Mouse (Mus musculus): ENCODE results near the gene Gm21988.

Gene Gm21988

GRCm38 (mm10) chr11:70239541-70240279 lies at the start of gene Gm21988, which contains the start of gene Rnasek:
Gene Gm21988 (minus strand): TSS chr11:70239830.
Gene Rnasek (minus strand): TSS chr11:70239842.
- in situ Hi-C loops (cut with MboI; ENCODE audit: low sequenced_read_pairs): no loop called here

DNA sequence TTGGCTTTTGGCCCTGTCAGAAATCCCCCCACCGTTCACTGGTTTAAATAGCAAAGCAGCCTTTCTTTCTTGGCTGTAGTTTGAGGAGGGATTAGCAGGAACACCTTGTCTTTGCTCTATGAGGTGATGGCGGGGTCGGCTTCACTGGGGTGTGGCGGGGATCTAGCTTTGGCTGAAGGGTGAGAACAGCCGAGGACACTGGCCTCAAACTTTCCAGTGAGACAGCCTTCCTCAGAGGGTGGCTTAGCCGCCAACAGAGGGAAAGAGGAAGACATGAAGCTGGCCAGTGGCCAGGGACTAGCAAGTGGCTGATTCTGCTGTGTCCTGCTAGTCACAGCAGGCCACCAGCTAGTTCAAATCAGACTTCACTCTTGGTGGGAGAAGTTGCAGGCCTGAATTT lies 49.6 kb upstream of the Gm21988 start:
- in situ Hi-C loops (cut with MboI; ENCODE audit: low sequenced_read_pairs): no loop called here

DNA sequence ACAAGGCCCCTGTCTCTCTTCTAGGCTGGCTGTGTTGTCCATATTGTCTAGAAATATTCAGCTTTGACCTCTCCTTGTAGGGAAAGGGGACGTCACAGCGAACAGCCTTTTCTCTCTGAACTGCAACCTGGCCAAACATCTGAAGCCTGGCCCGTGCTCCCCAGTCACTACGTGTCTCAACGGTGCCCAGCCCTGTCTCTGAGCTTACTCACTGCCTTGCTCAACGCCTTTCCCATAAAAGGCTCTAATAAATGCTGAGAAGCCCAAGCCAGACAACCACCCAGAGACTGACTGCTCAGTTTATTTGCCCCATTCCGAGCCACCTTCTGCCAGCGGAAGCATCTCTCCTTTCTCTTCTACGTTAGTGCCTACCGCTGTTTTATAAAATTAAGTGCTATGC lies 48.5 kb upstream of the Gm21988 start:
- in situ Hi-C loops (cut with MboI; ENCODE audit: low sequenced_read_pairs): no loop called here

GRCm38 (mm10) chr11:70285686-70286085 lies 46.1 kb upstream of the Gm21988 start:
- in situ Hi-C loops (cut with MboI; ENCODE audit: low sequenced_read_pairs): no loop called here

DNA sequence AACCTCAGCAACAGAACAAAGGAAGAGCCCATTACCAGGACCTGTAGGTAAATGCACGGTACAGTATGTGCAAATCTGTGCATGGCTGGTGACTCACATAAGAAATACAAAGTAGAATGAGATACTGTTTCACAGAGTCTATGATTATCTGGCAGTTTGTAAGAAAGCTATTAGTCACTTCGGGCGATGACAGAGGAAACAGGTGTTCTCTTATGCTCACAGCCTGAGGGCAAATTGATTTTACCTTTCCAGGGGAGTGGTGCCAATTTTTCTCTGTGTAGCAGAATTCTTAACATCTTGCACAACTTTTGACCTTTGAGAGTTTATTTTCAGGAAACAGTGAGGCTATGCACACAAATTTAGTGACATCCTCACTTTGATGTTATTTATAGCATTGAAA lies 45.1 kb upstream of the Gm21988 start:
- in situ Hi-C loops (cut with MboI; ENCODE audit: low sequenced_read_pairs): no loop called here

- in situ Hi-C loops (cut with MboI; ENCODE audit: low sequenced_read_pairs): no loop called here
Measured at GRCm38 (mm10) chr11:70283666-70284065, 44.0 kb upstream of the Gm21988 start.

- in situ Hi-C loops (cut with MboI; ENCODE audit: low sequenced_read_pairs): no loop called here
Measured at GRCm38 (mm10) chr11:70280441-70280840, 40.8 kb upstream of the Gm21988 start.

- in situ Hi-C loops (cut with MboI; ENCODE audit: low sequenced_read_pairs): no loop called here
Measured at GRCm38 (mm10) chr11:70278961-70279360, 39.3 kb upstream of the Gm21988 start.

DNA sequence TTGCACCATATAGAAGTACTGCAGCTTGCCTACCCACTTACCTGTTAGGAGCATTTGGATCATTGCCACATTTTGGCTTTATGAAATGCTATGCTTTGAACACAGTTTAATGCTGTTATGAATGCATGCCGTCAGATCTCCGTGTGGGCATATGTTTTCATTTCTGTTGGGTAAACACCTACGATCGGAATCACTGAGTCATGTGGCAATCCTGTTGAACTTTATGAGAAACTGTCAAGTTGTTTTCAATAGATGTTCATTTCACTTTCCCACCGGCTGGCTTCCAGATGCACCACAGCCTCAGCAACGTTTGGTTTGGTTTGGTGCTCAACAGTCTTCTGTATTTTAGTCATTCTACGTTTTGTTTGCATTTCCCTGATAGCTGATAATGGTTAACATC lies 32.0 kb upstream of the Gm21988 start:
- in situ Hi-C loops (cut with MboI; ENCODE audit: low sequenced_read_pairs): no loop called here

DNA sequence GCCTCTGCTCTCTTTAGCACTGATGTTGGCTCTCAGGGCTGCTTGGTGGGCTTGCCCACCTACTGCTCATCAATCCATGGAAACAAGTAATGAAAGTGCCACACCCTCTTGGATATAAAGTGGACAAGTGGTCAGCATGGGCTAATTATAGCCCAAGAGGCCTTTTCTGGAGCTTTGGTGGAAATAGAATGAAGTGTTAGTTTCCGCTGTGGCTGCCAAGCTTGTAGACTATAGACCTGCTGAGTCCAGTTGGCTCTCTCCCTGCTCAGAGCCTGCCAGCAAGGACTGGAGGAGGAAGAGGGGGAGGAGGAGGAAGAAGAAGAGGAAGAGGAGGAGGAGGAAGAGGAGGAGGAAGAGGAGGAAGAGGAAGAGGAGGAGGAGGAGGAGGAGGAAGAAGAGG lies 26.8 kb upstream of the Gm21988 start:
- in situ Hi-C loops (cut with MboI; ENCODE audit: low sequenced_read_pairs): no loop called here

GRCm38 (mm10) chr11:70265819-70266218 lies 26.2 kb upstream of the Gm21988 start:
- in situ Hi-C loops (cut with MboI; ENCODE audit: low sequenced_read_pairs): no loop called here

GRCm38 (mm10) chr11:70265252-70265651 lies 25.6 kb upstream of the Gm21988 start:
- in situ Hi-C loops (cut with MboI; ENCODE audit: low sequenced_read_pairs): no loop called here

DNA sequence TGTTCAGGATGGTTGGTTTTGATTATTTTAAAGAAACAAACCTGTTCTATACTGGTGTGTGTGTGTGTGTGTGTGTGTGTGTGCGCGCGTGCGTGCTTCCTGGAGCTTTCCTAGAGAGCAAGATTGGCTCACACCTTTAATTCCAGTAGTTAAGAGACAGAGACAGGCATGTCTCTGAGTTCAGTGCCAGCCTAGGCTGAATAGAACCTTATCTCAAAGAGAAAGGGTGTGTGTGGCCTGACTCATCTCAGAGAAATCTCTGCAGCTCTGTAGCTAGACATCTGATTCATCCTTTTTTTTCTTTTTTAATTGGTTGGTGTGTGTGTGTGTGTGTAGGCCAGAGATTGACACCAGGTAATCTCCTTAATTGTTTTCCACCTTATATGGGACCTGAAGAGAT lies 19.4 kb upstream of the Gm21988 start:
- in situ Hi-C loops (cut with MboI; ENCODE audit: low sequenced_read_pairs): no loop called here

GRCm38 (mm10) chr11:70254931-70255531 lies 15.4 kb upstream of the Gm21988 start, which contains the start of gene Alox12:
Gene Alox12 (minus strand): TSS chr11:70255353.
- in situ Hi-C loops (cut with MboI; ENCODE audit: low sequenced_read_pairs): no loop called here

DNA sequence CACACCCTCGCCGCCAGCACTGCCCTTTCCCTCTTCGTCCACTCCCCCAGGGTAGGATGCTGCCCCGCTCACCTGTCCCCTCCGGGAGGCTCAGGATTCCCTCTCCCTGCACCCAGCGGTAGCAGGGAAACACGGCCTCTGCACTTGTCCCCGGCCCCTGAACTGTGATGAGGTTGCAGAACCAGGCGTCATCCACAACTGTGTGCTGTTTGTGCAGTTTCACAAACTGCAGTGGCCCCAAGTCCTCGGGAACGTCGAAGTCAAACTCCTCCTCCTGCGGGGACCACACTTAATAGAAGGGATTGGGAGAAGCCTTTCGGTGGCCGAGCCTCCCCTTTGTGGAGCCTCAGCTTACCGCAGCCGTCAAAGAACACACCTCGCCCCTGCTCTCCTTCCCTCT lies 14.7 kb upstream of the Gm21988 start:
- in situ Hi-C loops (cut with MboI; ENCODE audit: low sequenced_read_pairs): no loop called here

GRCm38 (mm10) chr11:70251853-70252252 lies 12.2 kb upstream of the Gm21988 start:
- in situ Hi-C loops (cut with MboI; ENCODE audit: low sequenced_read_pairs): no loop called here

DNA sequence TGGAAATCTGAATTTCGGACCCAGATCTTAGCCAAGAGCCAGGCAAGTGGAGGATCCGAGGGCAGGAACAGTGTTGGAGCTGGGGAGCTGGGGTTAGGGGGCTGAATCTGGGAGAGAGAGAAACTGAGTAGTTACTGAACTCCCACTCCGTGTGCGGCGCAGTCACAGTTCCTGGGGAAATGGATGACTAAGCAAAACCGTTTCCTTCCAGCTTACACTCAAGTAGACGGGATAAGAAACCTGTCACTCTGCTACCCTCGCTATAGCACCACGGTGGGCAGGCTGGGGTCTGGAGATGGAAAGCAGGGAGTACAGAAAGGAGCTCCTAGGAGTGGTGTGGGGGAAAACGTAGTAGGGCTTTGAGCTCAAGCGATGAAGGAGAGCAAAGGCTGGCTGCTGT lies 10.5 kb upstream of the Gm21988 start:
- in situ Hi-C loops (cut with MboI; ENCODE audit: low sequenced_read_pairs): no loop called here

- in situ Hi-C loops (cut with MboI; ENCODE audit: low sequenced_read_pairs): no loop called here
Measured at GRCm38 (mm10) chr11:70247136-70247845, 7.7 kb upstream of the Gm21988 start.

GRCm38 (mm10) chr11:70242591-70242990 lies 3.0 kb upstream of the Gm21988 start:
- in situ Hi-C loops (cut with MboI; ENCODE audit: low sequenced_read_pairs): no loop called here

DNA sequence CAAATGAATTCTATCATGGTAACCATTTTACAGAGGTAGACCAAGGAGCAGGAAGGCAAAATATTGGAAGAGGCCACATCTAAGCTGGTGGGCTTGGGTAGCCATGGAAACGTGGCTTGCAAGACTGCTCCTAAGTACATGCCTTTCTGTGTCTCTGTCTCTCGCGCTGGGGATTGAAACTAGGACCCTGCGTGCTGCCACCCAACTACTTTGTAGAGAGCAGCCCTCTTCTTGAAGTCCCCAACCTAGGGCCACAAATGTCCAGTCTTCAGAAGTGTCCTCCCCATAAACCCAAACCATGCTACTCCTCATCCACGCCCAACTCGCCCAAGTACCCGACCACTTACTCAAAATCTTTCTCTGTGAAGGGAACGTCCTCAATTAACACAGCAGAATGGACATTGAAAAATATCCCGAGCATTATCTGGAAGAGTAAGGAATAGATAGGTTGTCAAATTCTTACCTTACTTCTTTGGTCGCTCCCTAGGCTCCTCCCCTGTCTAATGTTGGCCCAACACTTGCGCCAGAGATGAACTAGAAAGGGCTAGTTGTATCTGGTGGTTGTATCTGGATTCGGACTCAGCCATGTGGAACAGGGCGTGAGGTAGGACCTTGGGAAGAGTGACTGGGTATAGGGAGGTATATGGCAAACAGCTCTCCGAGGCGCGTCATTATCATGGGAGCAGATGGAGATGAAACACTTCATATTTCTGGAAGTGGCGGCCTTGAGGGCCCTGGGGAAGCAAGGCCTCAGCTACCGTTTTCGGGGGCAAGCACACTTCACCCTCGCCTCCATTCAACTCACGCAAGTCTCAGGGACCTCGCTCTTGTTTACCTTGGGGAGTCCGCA lies 814 bp downstream of the Gm21988 start:
- in situ Hi-C loops (cut with MboI; ENCODE audit: low sequenced_read_pairs): no loop called here

Measured in CH12F3 (cell line).